Mouse (Mus musculus) kidney, postnatal 0 days (tissue): ENCODE measurements around the gene Vps45. TPM values are rescaled to one million over a fixed set of nuclear protein-coding genes. Genes with fewer than 3 reads are reported as not detected.
"Not testable (repeated sequence)": the region's sequence is repeated elsewhere in the genome, so short reads cannot be mapped to it uniquely, and the experiment has no call there.

ENCODE experiments used
- ATAC-seq: fragments of 200-750 bp; cut with Nextera tagmentation; replicated peaks from 2 replicates; pipeline ENCODE4 v1.8.0; 2017; ENCODE audit warnings: low read depth, moderate number of reproducible peaks, moderate TSS enrichment, moderate library complexity; ENCODE audit not compliant: low FRiP score
- DNase-seq: peaks from one replicate; pipeline ENCODE4 v3.0.0-alpha.2; 2016; ENCODE audit warnings: low spot score
- H3K27ac ChIP-seq: fragments of 300-500 bp; sonication (generic); 2 replicates; pipeline ENCODE4 v1.5.1; 2014; ENCODE audit warnings: mild to moderate bottlenecking
- H3K27me3 ChIP-seq: fragments of 300-500 bp; sonication (generic); 2 replicates; pipeline ENCODE4 v1.6.1; 2014; ENCODE audit warnings: low read length, mixed read lengths; ENCODE audit not compliant: insufficient read depth
- H3K36me3 ChIP-seq: fragments of 300-500 bp; sonication (generic); 2 replicates; pipeline ENCODE4 v1.6.1; 2014; ENCODE audit warnings: low read length, mixed read lengths; ENCODE audit not compliant: insufficient read depth
- H3K4me1 ChIP-seq: fragments of 300-500 bp; sonication (generic); replicated peaks from 2 replicates; pipeline ENCODE4 v1.6.1; 2014; ENCODE audit warnings: antibody characterized with exemption, low read length, mixed read lengths; ENCODE audit not compliant: insufficient read depth
- H3K4me2 ChIP-seq: fragments of 300-500 bp; sonication (generic); 2 replicates; pipeline ENCODE4 v1.6.1; 2014; ENCODE audit warnings: mild to moderate bottlenecking, low read length, moderate library complexity, mixed read lengths
- H3K4me3 ChIP-seq: fragments of 300-500 bp; sonication (generic); replicated peaks from 2 replicates; pipeline ENCODE4 v1.5.1; 2014; ENCODE audit warnings: low read depth, low read length
- H3K9ac ChIP-seq: fragments of 300-500 bp; sonication (generic); 2 replicates; pipeline ENCODE4 v1.6.1; 2014; ENCODE audit warnings: low read depth, low read length
- H3K9me3 ChIP-seq: fragments of 300-500 bp; sonication (generic); replicated peaks from 2 replicates; pipeline ENCODE4 v1.6.1; 2016; ENCODE audit warnings: low read length, inconsistent platforms, mixed read lengths
- CTCF ChIP-seq: IDR thresholded peaks from 2 replicates; pipeline ENCODE4 v1.5.1; 2016; ENCODE audit warnings: antibody characterized with exemption, low read depth, mild to moderate bottlenecking, moderate library complexity
- WGBS: fragments of 180-500 bp; shearing (Covaris S2); extraction: QIAGEN DNeasy Blood & Tissue Kit; methylation state at CpG from one replicate; pipeline ENCODE4 v1.1.7; 2014; 5-methylcytosine and 5-hydroxymethylcytosine counted together
- polyA plus RNA-seq: library from polyadenylated mRNA; unstranded; fragments of >200 nt; fragmentation: Nextera tagmentation; extraction: Ambion mirVana; gene quantifications from 2 replicates; pipeline ENCODE4 v1.2.1, GENCODE M21; 2015

Vps45 gene
- polyA plus RNA-seq, 1 experiment from 2014 or later, result 41.9 TPM

GRCm38 (mm10) chr3:95963681-95964080 lies 94.6 kb downstream of the Vps45 start:
- 31% methylated on average over 4 of the region's 4 CpGs for WGBS
- Histone ChIP-seq H3K4me2 (no peak overlapping the region), H3K4me3 (no peak overlapping the region), H3K9ac (no peak overlapping the region), H3K27ac (no peak overlapping the region), H3K36me3 (no peaks in the 10 kb centered on the region), H3K27me3 (no peaks in the 10 kb centered on the region), H3K4me1 (no peaks in the 10 kb centered on the region), H3K9me3 (no peaks in the 10 kb centered on the region)
- peak; percentile 35 for DNase-seq
- peak; percentile 67 for TF ChIP-seq CTCF
- no peak for ATAC-seq

DNA sequence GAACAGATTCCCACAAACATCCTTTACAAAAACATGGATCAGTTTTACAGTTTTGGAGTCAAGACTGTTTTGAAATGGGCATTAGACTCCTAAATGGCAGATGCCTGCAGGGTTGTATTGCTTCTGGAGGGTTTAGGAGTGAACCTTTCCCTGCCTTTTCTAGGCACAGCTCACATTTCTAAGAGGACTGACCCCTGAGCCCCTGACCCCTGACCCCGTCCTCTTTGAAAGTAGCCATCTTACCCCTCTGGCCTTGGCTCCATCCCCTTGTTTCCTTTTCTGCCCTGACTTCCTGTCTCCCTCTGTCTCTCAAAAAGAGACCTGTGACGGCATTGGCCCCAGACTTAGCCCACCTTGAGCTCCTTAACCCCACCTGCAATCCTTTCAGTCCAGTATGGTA lies 95.0 kb downstream of the Vps45 start:
- H3K4me1 ChIP-seq, result no peaks in the 10 kb centered on the region
- H3K4me2 ChIP-seq, result no peak overlapping the region
- 26% methylated on average over 2 of the region's 2 CpGs for WGBS

GRCm38 (mm10) chr3:95962182-95962581 lies 96.1 kb downstream of the Vps45 start:
- H3K4me3 ChIP-seq, DNase-seq, H3K4me1 ChIP-seq, H3K9ac ChIP-seq, H3K27me3 ChIP-seq, H3K4me2 ChIP-seq, H3K9me3 ChIP-seq, ATAC-seq, H3K27ac ChIP-seq, H3K36me3 ChIP-seq: not testable (repeated sequence)
- WGBS, result 87% methylated on average over 8 of the region's 8 CpGs

More for the DNA sequence above, 95.0 kb downstream of the Vps45 start:
- DNase-seq (no peak), ATAC-seq (no peak)
- H3K27me3 ChIP-seq, result no peaks in the 10 kb centered on the region
- H3K9ac ChIP-seq, result no peak overlapping the region
- H3K36me3 ChIP-seq, result no peaks in the 10 kb centered on the region
- no peak overlapping the region for H3K4me3 ChIP-seq
- TF ChIP-seq CTCF, result no peak
- H3K27ac ChIP-seq, result no peak overlapping the region
- no peaks in the 10 kb centered on the region for H3K9me3 ChIP-seq

- DNase-seq (peak; percentile 49), ATAC-seq (no peak)
- Histone ChIP-seq H3K27me3 (no peaks in the 10 kb centered on the region), H3K36me3 (no peaks in the 10 kb centered on the region), H3K27ac (no peak overlapping the region), H3K9ac (no peak overlapping the region), H3K4me2 (no peak overlapping the region), H3K4me1 (no peaks in the 10 kb centered on the region), H3K4me3 (no peak overlapping the region), H3K9me3 (no peaks in the 10 kb centered on the region)
- WGBS, result 95% methylated on average over 1 of the region's 1 CpGs
- peak; percentile 51 for TF ChIP-seq CTCF
Observed at GRCm38 (mm10) chr3:95959807-95960206, 98.5 kb downstream of the Vps45 start.

DNA sequence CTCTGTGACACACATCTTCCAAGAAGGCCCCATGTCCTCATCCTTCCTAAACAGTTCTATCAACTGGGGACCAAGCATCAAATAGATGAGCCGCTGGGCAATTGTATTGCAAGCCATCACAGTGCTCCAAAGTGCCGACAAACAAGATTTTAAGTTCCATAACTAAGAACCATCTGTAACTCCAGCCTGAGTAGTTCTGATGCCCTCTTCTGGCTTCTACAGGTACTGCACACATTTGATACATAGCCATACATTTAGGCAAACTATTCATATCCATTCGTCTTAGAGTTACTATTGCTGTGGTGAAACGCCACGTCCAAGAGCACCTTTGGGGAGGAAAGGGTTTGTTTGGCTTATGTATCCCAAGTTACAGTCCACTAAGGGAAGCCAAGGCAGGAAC lies 99.2 kb downstream of the Vps45 start:
- no peak overlapping the region for H3K4me3 ChIP-seq
- no peaks in the 10 kb centered on the region for H3K27me3 ChIP-seq
- ATAC-seq (no peak), DNase-seq (peak; percentile 57)
- 86% methylated on average over 5 of the region's 5 CpGs for WGBS
- no peak overlapping the region for H3K9ac ChIP-seq
- TF ChIP-seq CTCF, result peak; percentile 76
- H3K36me3 ChIP-seq, result no peaks in the 10 kb centered on the region
- no peak overlapping the region for H3K27ac ChIP-seq
- H3K4me2 ChIP-seq, result no peak overlapping the region
- no peaks in the 10 kb centered on the region for H3K9me3 ChIP-seq
- H3K4me1 ChIP-seq, result no peaks in the 10 kb centered on the region

GRCm38 (mm10) chr3:95957359-95958148 lies 100.7 kb downstream of the Vps45 start:
- H3K4me2 ChIP-seq, result no peak overlapping the region
- no peak for ATAC-seq
- no peak overlapping the region for H3K4me3 ChIP-seq
- no peak for TF ChIP-seq CTCF
- H3K27ac ChIP-seq, result no peak overlapping the region; the same call in 1 of the 2 replicates
- peak; percentile 64 for DNase-seq
- no peaks in the 10 kb centered on the region for H3K4me1 ChIP-seq
- 53% methylated on average over 8 of the region's 8 CpGs for WGBS
- H3K27me3 ChIP-seq, result no peaks in the 10 kb centered on the region
- no peaks in the 10 kb centered on the region for H3K36me3 ChIP-seq
- H3K9ac ChIP-seq, result no peak overlapping the region
- no peaks in the 10 kb centered on the region for H3K9me3 ChIP-seq

DNA sequence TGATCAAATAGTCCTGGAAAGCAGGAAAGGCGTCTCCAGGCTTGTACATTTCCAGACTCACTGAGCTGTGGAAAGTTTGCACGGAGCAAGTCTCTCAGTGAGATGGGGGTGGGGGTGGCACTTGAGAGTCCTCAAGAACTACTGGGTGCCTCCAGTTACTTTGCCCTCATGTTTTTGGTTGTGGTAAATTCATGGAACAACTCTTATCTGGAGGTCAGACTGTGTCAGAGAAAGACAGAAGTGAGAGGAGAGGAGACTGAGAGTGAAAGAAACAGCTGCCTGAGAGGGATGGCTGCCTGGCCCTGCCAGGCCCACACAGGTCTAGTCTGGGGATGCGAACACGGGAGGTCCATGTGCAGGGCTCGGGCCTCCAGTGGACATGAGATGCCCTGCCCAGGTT lies 102.9 kb downstream of the Vps45 start:
- no peak for ATAC-seq
- Histone ChIP-seq H3K27ac (no peak overlapping the region), H3K4me3 (no peak overlapping the region), H3K4me1 (no peaks in the 10 kb centered on the region), H3K27me3 (no peaks in the 10 kb centered on the region), H3K4me2 (no peak overlapping the region), H3K9ac (no peak overlapping the region), H3K36me3 (no peaks in the 10 kb centered on the region), H3K9me3 (no peaks in the 10 kb centered on the region)
- DNase-seq, result no peak
- TF ChIP-seq CTCF, result no peak
- 88% methylated on average over 5 of the region's 5 CpGs for WGBS

DNA sequence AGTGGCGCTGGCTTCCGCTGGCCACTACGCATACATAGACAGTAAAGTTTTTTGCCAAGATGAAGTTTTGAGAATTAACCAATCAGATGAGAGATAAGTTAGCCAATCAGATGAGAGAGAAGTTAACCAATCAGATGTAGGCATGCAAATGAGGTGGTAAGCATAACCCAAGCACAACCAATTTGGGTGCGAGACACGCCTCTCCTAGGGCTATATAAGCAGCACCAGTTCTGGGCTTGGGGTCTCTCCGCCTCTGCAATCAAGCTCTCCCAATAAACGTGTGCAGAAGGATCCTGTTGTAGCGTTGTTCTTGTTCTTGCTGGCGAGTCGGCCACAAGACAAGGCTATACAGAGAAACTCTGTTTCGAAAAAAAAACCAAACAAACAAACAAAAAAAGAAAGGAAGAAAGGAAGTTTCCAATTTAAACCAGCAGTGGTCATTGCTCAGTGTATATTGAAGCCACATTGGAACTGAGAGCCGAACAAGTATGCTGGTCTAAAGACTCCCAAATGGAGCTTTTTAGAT lies 103.6 kb downstream of the Vps45 start:
- not testable (repeated sequence) for H3K36me3 ChIP-seq, H3K27ac ChIP-seq, DNase-seq, H3K27me3 ChIP-seq, H3K9me3 ChIP-seq, H3K9ac ChIP-seq, H3K4me3 ChIP-seq, H3K4me2 ChIP-seq, ATAC-seq, H3K4me1 ChIP-seq
- 91% methylated on average over 12 of the region's 12 CpGs for WGBS
